Mouse (Mus musculus): ENCODE data around the gene S1pr5. TPM values are rescaled to one million over a fixed set of nuclear protein-coding genes. Genes with fewer than 3 reads are reported as not detected.

Gene S1pr5
- total and polyA plus RNA-seq, 3 experiments = not detected

GRCm38 (mm10) chr9:21208626-21209025, 39.6 kb downstream of the S1pr5 start:
- peak; percentile 34; the same call in 1 of the 2 replicates for TF ChIP-seq ZNF384 (IDR thresholded peaks at IDR 0.05; ENCODE audit: low read depth, low read length)
- TF ChIP-seq NRF1 (IDR thresholded peaks at IDR 0.05; ENCODE audit: low read depth, low read length) = no peak
- no peaks in the 10 kb centered on the region for H3K27me3 ChIP-seq (replicated peaks)
- no peak overlapping the region for H3K4me3 ChIP-seq (replicated peaks in 1 of 3; ENCODE audit: low read depth in 2 of 3, low read length in 2 of 3, poor library complexity in 1 of 3)
- H3K4me1 ChIP-seq (ENCODE audit: control insufficient read depth in 1 of 2, insufficient read depth in 2 of 2) = peaks cover 10 to 58% of the 10 kb centered on the region in 2 experiments
- dilution Hi-C loops (cut with MboI; ENCODE audit: extremely low pct_ligation_motif_present, extremely low pct_unique_long_range_greater_than_20kb, low sequenced_read_pairs) = no loop called here
- peaks cover 48 to 80% of the 10 kb centered on the region in 2 experiments for H3K36me3 ChIP-seq (replicated peaks in 1 of 2; ENCODE audit: control insufficient read depth in 1 of 2, insufficient read depth in 1 of 2, low read length in 1 of 2)
- H3K27ac ChIP-seq (ENCODE audit: insufficient read depth, low read depth) = no peak overlapping the region
- H3K9me3 ChIP-seq (replicated peaks; ENCODE audit: low read length) = no peaks in the 10 kb centered on the region
- no peak overlapping the region for H3K9ac ChIP-seq (ENCODE audit: insufficient read depth, low read depth)
- H3K79me2 ChIP-seq (replicated peaks; ENCODE audit: control insufficient read depth, extremely low read depth, insufficient read depth, poor library complexity, severe bottlenecking) = no peaks in the 10 kb centered on the region
- no peak for DNase-seq (ENCODE audit: extremely low read depth)
- in situ Hi-C loops (cut with MboI; ENCODE audit: low pct_ligation_motif_present, low pct_unique_long_range_greater_than_20kb, low sequenced_read_pairs) = no loop called here
- no peak overlapping the region for H3K4me2 ChIP-seq (ENCODE audit: insufficient read depth, low read depth, poor library complexity, severe bottlenecking)

DNA sequence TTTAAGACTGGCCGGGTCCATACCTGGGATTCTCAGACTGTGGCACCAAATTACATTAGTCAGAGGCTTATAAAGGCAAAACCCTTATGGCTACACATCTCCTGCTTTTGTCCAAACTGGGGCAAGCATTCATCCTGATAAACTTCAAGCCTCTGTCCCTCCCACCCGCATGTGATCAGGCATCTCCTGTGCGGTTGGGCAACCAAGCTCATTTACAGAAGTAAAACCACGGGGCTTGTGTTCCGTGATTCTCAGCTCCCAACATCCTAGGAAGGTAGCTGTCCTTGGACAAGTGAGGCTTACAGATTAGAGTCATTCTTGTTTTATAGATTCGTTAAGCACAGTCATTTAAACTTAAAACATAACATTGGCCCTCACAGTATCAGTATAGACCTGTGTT, 41.4 kb downstream of the S1pr5 start:
- Histone ChIP-seq H3K9ac (ENCODE audit: insufficient read depth, low read depth) (no peak overlapping the region), H3K27ac (ENCODE audit: insufficient read depth, low read depth) (no peak overlapping the region), H3K4me2 (ENCODE audit: insufficient read depth, low read depth, poor library complexity, severe bottlenecking) (no peak overlapping the region), H3K9me3 (replicated peaks; ENCODE audit: low read length) (no peaks in the 10 kb centered on the region), H3K36me3 (replicated peaks in 1 of 2; ENCODE audit: control insufficient read depth in 1 of 2, insufficient read depth in 1 of 2, low read length in 1 of 2) (peaks cover 45 to 77% of the 10 kb centered on the region in 2 experiments), H3K4me1 (ENCODE audit: control insufficient read depth in 1 of 2, insufficient read depth in 2 of 2) (peaks cover 13 to 56% of the 10 kb centered on the region in 2 experiments), H3K27me3 (replicated peaks) (no peaks in the 10 kb centered on the region), H3K79me2 (replicated peaks; ENCODE audit: control insufficient read depth, extremely low read depth, insufficient read depth, poor library complexity, severe bottlenecking) (no peaks in the 10 kb centered on the region), H3K4me3 (replicated peaks in 1 of 3; ENCODE audit: low read depth in 2 of 3, low read length in 2 of 3, poor library complexity in 1 of 3) (no peak overlapping the region)
- no peak for DNase-seq (ENCODE audit: extremely low read depth)
- dilution Hi-C loops (cut with MboI; ENCODE audit: extremely low pct_ligation_motif_present, extremely low pct_unique_long_range_greater_than_20kb, low sequenced_read_pairs) (no loop called here), in situ Hi-C loops (cut with MboI; ENCODE audit: low pct_ligation_motif_present, low pct_unique_long_range_greater_than_20kb, low sequenced_read_pairs) (no loop called here)
- TF ChIP-seq SIN3A (IDR thresholded peaks at IDR 0.05; ENCODE audit: low read length) = no peak
- TF ChIP-seq GABPA (IDR thresholded peaks at IDR 0.05; ENCODE audit: insufficient replicate concordance, low read depth, low read length) = no peak
- TF ChIP-seq ELF1 (IDR thresholded peaks at IDR 0.05; ENCODE audit: low read depth, low read length) = no peak

DNA sequence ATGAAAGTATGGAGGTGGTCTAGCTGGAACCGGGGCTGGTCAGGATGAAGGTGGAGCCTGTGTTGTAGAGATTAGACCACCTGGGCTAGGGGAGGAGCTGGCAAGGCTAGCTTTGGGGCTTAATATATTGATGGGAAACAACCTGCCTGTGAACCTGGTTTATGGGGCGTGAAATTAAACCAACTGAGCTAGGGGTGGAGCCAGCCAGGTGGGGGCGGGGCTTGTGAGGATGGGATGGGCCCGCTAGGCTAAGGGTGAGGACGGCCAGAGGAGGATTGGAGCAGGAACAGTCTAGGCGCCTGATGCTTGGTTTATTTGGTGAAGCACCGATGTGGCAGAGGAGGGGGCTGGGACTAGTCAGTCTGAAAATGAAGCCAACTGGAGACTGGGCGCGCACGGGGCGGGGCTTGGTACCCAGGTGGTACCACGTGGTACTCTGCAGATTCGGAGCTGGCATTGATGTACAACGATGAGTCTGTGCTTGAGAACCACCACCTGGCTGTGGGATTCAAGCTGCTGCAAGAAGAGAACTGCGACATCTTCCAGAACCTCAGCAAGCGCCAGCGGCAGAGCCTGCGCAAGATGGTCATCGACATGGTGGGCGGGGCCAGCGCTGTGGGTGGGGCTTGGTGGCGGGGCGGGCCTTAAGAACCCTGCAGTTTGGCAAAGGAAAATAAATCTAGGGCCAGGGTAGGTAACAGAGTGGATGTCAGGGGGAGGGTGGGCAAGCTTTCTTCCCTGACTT, 43.5 kb downstream of the S1pr5 start:
- H3K36me3 ChIP-seq (replicated peaks in 1 of 2; ENCODE audit: control insufficient read depth in 1 of 2, insufficient read depth in 1 of 2, low read length in 1 of 2) = peaks cover 45 to 73% of the 10 kb centered on the region in 2 experiments
- H3K9me3 ChIP-seq (replicated peaks; ENCODE audit: low read length) = no peaks in the 10 kb centered on the region
- no peak for TF ChIP-seq CHD1 (IDR thresholded peaks at IDR 0.05; ENCODE audit: low read depth, low read length)
- TF ChIP-seq POLR2AphosphoS2 (IDR thresholded peaks at IDR 0.05; ENCODE audit: low read depth, low read length) = no peak
- no peak for TF ChIP-seq ZMIZ1 (IDR thresholded peaks at IDR 0.05; ENCODE audit: low read depth, low read length)
- H3K4me1 ChIP-seq (ENCODE audit: control insufficient read depth in 1 of 2, insufficient read depth in 2 of 2) = peaks cover 18 to 60% of the 10 kb centered on the region in 2 experiments
- dilution Hi-C loops (cut with MboI; ENCODE audit: extremely low pct_ligation_motif_present, extremely low pct_unique_long_range_greater_than_20kb, low sequenced_read_pairs) = no loop called here
- peak overlapping the region; percentile 78 for H3K27ac ChIP-seq (ENCODE audit: insufficient read depth, low read depth)
- H3K9ac ChIP-seq (ENCODE audit: insufficient read depth, low read depth) = no peak overlapping the region
- H3K79me2 ChIP-seq (replicated peaks; ENCODE audit: control insufficient read depth, extremely low read depth, insufficient read depth, poor library complexity, severe bottlenecking) = no peaks in the 10 kb centered on the region
- peak overlapping the region; percentile 5; the same call in 1 of the 2 replicates for H3K4me2 ChIP-seq (ENCODE audit: insufficient read depth, low read depth, poor library complexity, severe bottlenecking)
- H3K27me3 ChIP-seq (replicated peaks) = no peaks in the 10 kb centered on the region
- DNase-seq (ENCODE audit: extremely low read depth) = peak; percentile 58
- peak overlapping the region in 1 of 3 experiments; percentile 34 for H3K4me3 ChIP-seq (replicated peaks in 1 of 3; ENCODE audit: low read depth in 2 of 3, low read length in 2 of 3, poor library complexity in 1 of 3)
- in situ Hi-C loops (cut with MboI; ENCODE audit: low pct_ligation_motif_present, low pct_unique_long_range_greater_than_20kb, low sequenced_read_pairs) = no loop called here

All from CH12.LX (cell line).